In the genomic region with DNA sequence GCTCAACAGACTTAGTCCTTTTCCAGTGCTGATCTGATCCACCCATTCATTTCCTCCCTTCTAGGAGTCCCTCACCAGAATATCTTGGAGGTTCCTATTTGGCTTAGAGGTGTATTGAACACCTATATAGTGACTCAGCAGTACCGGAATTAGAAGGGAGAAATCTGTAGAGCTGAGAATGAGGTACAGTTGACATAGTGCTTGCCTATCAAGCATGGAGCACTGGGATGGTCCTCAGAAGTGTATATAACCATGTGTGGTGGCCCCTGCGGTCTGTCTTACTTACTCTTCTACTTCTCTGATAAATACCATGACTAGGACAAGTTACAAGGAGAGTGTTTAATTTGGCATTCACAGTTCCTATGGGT, we compare ENCODE assay signal across 9 mouse cellular contexts. TPM values are rescaled to one million over a fixed set of nuclear protein-coding genes. Genes with fewer than 3 reads are reported as not detected.
DNase-seq lines count a peak whose midpoint lies in the region; ATAC-seq lines count a peak whose summit lies in the region.
"Had no signal": no experiment of that assay in that cellular context is flagged by ENCODE, and none has a peak within 500 bp of the region (broad histone marks: within the 10 kb centered on the region; RNA-seq: fewer than 3 reads in every experiment).

No protein-coding gene starts in this region.

- no peaks in the 10 kb centered on the region for H3K9me3 ChIP-seq in forebrain, embryonic 13.5 days (replicated peaks)
- H3K9me3 ChIP-seq in forebrain, embryonic 11.5 days (ENCODE audit: control insufficient read depth, low read length), result no peaks in the 10 kb centered on the region
- no peaks in the 10 kb centered on the region for H3K9me3 ChIP-seq in lung, embryonic 16.5 days (ENCODE audit: control insufficient read depth, low read length)
- no peaks in the 10 kb centered on the region for H3K9me3 ChIP-seq in limb, embryonic 10.5 days (replicated peaks)
- H3K9me3 ChIP-seq in neural tube, embryonic 15.5 days (replicated peaks), result no peaks in the 10 kb centered on the region

- DNase-seq in forebrain, embryonic 11.5 days (ENCODE audit: low spot score), result no peak
- DNase-seq in lung, postnatal 25 days (ENCODE audit: low spot score), result no peak
- DNase-seq in limb, embryonic 10.5 days (ENCODE audit: low spot score), result no peak
- DNase-seq in layer of hippocampus, adult 9-10 months (ENCODE audit: low spot score), result no peak
- no peak for DNase-seq in Muller cell, postnatal 12 days (ENCODE audit: inconsistent ontology term)

- no peak overlapping the region for H3K9ac ChIP-seq in forebrain, embryonic 13.5 days
- H3K9ac ChIP-seq in forebrain, embryonic 11.5 days (ENCODE audit: low read length), result no peak overlapping the region
- no peak overlapping the region for H3K9ac ChIP-seq in lung, embryonic 16.5 days (ENCODE audit: low read length)
- no peak overlapping the region for H3K9ac ChIP-seq in neural tube, embryonic 15.5 days (replicated peaks)

- H3K4me1 ChIP-seq in forebrain, embryonic 13.5 days, result no peaks in the 10 kb centered on the region
- H3K4me1 ChIP-seq in forebrain, embryonic 11.5 days (replicated peaks; ENCODE audit: control insufficient read depth, insufficient read depth, low read length), result no peaks in the 10 kb centered on the region; the same call in 1 of the 2 replicates
- H3K4me1 ChIP-seq in lung, embryonic 16.5 days (replicated peaks; ENCODE audit: control insufficient read depth, insufficient read depth, low read length), result 0 out of 2 replicates have a peak, but pooled peaks cover 2% of the 10 kb centered on the region
- H3K4me1 ChIP-seq in limb, embryonic 10.5 days, result no peaks in the 10 kb centered on the region
- H3K4me1 ChIP-seq in neural tube, embryonic 15.5 days, result no peaks in the 10 kb centered on the region

- 76% methylated on average over 2 of the region's 2 CpGs for WGBS in forebrain, embryonic 13.5 days
- WGBS in forebrain, embryonic 11.5 days, result 75% methylated on average over 2 of the region's 2 CpGs
- WGBS in lung, embryonic 16.5 days, result 63% methylated on average over 2 of the region's 2 CpGs
- 61% methylated on average over 2 of the region's 2 CpGs for WGBS in limb, embryonic 10.5 days
- WGBS in neural tube, embryonic 15.5 days, result 87% methylated on average over 2 of the region's 2 CpGs

- no peaks in the 10 kb centered on the region for H3K27me3 ChIP-seq in forebrain, embryonic 13.5 days
- no peaks in the 10 kb centered on the region for H3K27me3 ChIP-seq in forebrain, embryonic 11.5 days (ENCODE audit: control insufficient read depth, insufficient read depth, low read length)
- H3K27me3 ChIP-seq in lung, embryonic 16.5 days (ENCODE audit: control insufficient read depth, insufficient read depth, low read depth, low read length), result no peaks in the 10 kb centered on the region
- H3K27me3 ChIP-seq in limb, embryonic 10.5 days (ENCODE audit: low read depth, poor library complexity, severe bottlenecking), result no peaks in the 10 kb centered on the region
- H3K27me3 ChIP-seq in neural tube, embryonic 15.5 days (replicated peaks), result no peaks in the 10 kb centered on the region

- H3K27ac ChIP-seq in forebrain, embryonic 13.5 days, result no peak overlapping the region
- H3K27ac ChIP-seq in forebrain, embryonic 11.5 days (ENCODE audit: low read depth, low read length), result no peak overlapping the region
- H3K27ac ChIP-seq in lung, embryonic 16.5 days (ENCODE audit: low read length), result no peak overlapping the region
- peak overlapping the region; percentile 30; the same call in 1 of the 2 replicates for H3K27ac ChIP-seq in limb, embryonic 10.5 days
- no peak overlapping the region for H3K27ac ChIP-seq in neural tube, embryonic 15.5 days (replicated peaks)

- no peaks in the 10 kb centered on the region for H3K36me3 ChIP-seq in forebrain, embryonic 13.5 days (ENCODE audit: poor library complexity, severe bottlenecking)
- no peaks in the 10 kb centered on the region for H3K36me3 ChIP-seq in forebrain, embryonic 11.5 days (ENCODE audit: control insufficient read depth, insufficient read depth, low read length)
- no peaks in the 10 kb centered on the region for H3K36me3 ChIP-seq in lung, embryonic 16.5 days (ENCODE audit: control insufficient read depth, insufficient read depth, low read length)
- no peaks in the 10 kb centered on the region for H3K36me3 ChIP-seq in limb, embryonic 10.5 days
- no peaks in the 10 kb centered on the region for H3K36me3 ChIP-seq in neural tube, embryonic 15.5 days

- ATAC-seq in forebrain, embryonic 13.5 days, result peak; percentile 38; the same call in 1 of the 2 replicates
- ATAC-seq in forebrain, embryonic 11.5 days (replicated peaks; ENCODE audit: low FRiP score), result no peak
- ATAC-seq in lung, embryonic 16.5 days (ENCODE audit: low read depth), result peak; percentile 26
- peak; percentile 11; the same call in 1 of the 2 replicates for ATAC-seq in neural tube, embryonic 15.5 days (ENCODE audit: low FRiP score)

- H3K4me2 ChIP-seq in forebrain, embryonic 13.5 days, result peak overlapping the region; percentile 49
- H3K4me2 ChIP-seq in forebrain, embryonic 11.5 days (ENCODE audit: low read depth, low read length, severe bottlenecking), result no peak overlapping the region
- peak overlapping the region; percentile 67 for H3K4me2 ChIP-seq in lung, embryonic 16.5 days (ENCODE audit: low read depth, low read length)
- peak overlapping the region; percentile 43; the same call in 1 of the 2 replicates for H3K4me2 ChIP-seq in neural tube, embryonic 15.5 days

- no peak overlapping the region for H3K4me3 ChIP-seq in forebrain, embryonic 13.5 days
- no peak overlapping the region for H3K4me3 ChIP-seq in forebrain, embryonic 11.5 days (ENCODE audit: low read depth, low read length)
- peak overlapping the region; percentile 52; the same call in 1 of the 2 replicates for H3K4me3 ChIP-seq in lung, embryonic 16.5 days (ENCODE audit: low read length)
- no peak overlapping the region; the same call in 1 of the 2 replicates for H3K4me3 ChIP-seq in limb, embryonic 10.5 days
- H3K4me3 ChIP-seq in neural tube, embryonic 15.5 days (replicated peaks), result no peak overlapping the region

RNA-seq across cellular contexts. Expression of gene Trim12c, which starts 0.4 kb away (rescaled TPM):
- 0.71 and 0.77 TPM in 2 replicates for polyA plus RNA-seq in forebrain, embryonic 13.5 days (2015; fragmentation: Nextera tagmentation; extraction: Ambion mirVana)
- polyA plus RNA-seq in forebrain, embryonic 11.5 days (2014; fragmentation: Nextera tagmentation; extraction: Ambion mirVana), result 0.69 and 0.75 TPM in 2 replicates
- polyA plus RNA-seq in lung, embryonic 16.5 days (2015; fragmentation: Nextera tagmentation; extraction: Ambion mirVana), result 1.6 and 2.6 TPM in 2 replicates
- 0.79 and 1.1 TPM in 2 replicates for polyA plus RNA-seq in limb, embryonic 10.5 days (2016; fragmentation: Nextera tagmentation; extraction: Ambion mirVana)
- polyA plus RNA-seq in neural tube, embryonic 15.5 days (2015; fragmentation: Nextera tagmentation; extraction: Ambion mirVana), result 0.95 and 1.9 TPM in 2 replicates

RNA-seq across cellular contexts. Expression of gene Trim30b, which starts 16.1 kb away (rescaled TPM):
- not detected in 2 replicates for polyA plus RNA-seq in forebrain, embryonic 13.5 days (2015; fragmentation: Nextera tagmentation; extraction: Ambion mirVana)
- polyA plus RNA-seq in forebrain, embryonic 11.5 days (2014; fragmentation: Nextera tagmentation; extraction: Ambion mirVana), result not detected in 2 replicates
- 0.09 and 0.10 TPM in 2 replicates for polyA plus RNA-seq in lung, embryonic 16.5 days (2015; fragmentation: Nextera tagmentation; extraction: Ambion mirVana)
- 0.05 and 0.09 TPM in 2 replicates for polyA plus RNA-seq in limb, embryonic 10.5 days (2016; fragmentation: Nextera tagmentation; extraction: Ambion mirVana)
- polyA plus RNA-seq in neural tube, embryonic 15.5 days (2015; fragmentation: Nextera tagmentation; extraction: Ambion mirVana), result not detected in 2 replicates

RNA-seq across cellular contexts. Expression of gene Trim34b, which starts 24.3 kb away (rescaled TPM):
- polyA plus RNA-seq in forebrain, embryonic 13.5 days (2015; fragmentation: Nextera tagmentation; extraction: Ambion mirVana), result not detected in 2 replicates
- not detected in 2 replicates for polyA plus RNA-seq in forebrain, embryonic 11.5 days (2014; fragmentation: Nextera tagmentation; extraction: Ambion mirVana)
- 0.15 TPM in 1 of 2 replicates, not detected in the other for polyA plus RNA-seq in lung, embryonic 16.5 days (2015; fragmentation: Nextera tagmentation; extraction: Ambion mirVana)
- polyA plus RNA-seq in limb, embryonic 10.5 days (2016; fragmentation: Nextera tagmentation; extraction: Ambion mirVana), result not detected in 2 replicates
- polyA plus RNA-seq in neural tube, embryonic 15.5 days (2015; fragmentation: Nextera tagmentation; extraction: Ambion mirVana), result not detected in 2 replicates

RNA-seq across cellular contexts. Expression of gene Trim12a, which starts 38.3 kb away (rescaled TPM):
- 1.1 and 1.2 TPM in 2 replicates for polyA plus RNA-seq in forebrain, embryonic 13.5 days (2015; fragmentation: Nextera tagmentation; extraction: Ambion mirVana)
- polyA plus RNA-seq in forebrain, embryonic 11.5 days (2014; fragmentation: Nextera tagmentation; extraction: Ambion mirVana), result 1.5 and 1.7 TPM in 2 replicates
- 4.3 and 6.8 TPM in 2 replicates for polyA plus RNA-seq in lung, embryonic 16.5 days (2015; fragmentation: Nextera tagmentation; extraction: Ambion mirVana)
- polyA plus RNA-seq in limb, embryonic 10.5 days (2016; fragmentation: Nextera tagmentation; extraction: Ambion mirVana), result 1.7 and 2.3 TPM in 2 replicates
- polyA plus RNA-seq in neural tube, embryonic 15.5 days (2015; fragmentation: Nextera tagmentation; extraction: Ambion mirVana), result 2.2 and 4.9 TPM in 2 replicates

RNA-seq across cellular contexts. Expression of gene Trim30c, which starts 47.1 kb away (rescaled TPM):
- polyA plus RNA-seq in forebrain, embryonic 13.5 days (2015; fragmentation: Nextera tagmentation; extraction: Ambion mirVana), result not detected in 2 replicates
- polyA plus RNA-seq in forebrain, embryonic 11.5 days (2014; fragmentation: Nextera tagmentation; extraction: Ambion mirVana), result 0.16 TPM in 1 of 2 replicates, not detected in the other
- polyA plus RNA-seq in lung, embryonic 16.5 days (2015; fragmentation: Nextera tagmentation; extraction: Ambion mirVana), result 0.13 and 0.14 TPM in 2 replicates
- polyA plus RNA-seq in limb, embryonic 10.5 days (2016; fragmentation: Nextera tagmentation; extraction: Ambion mirVana), result not detected in 2 replicates
- polyA plus RNA-seq in neural tube, embryonic 15.5 days (2015; fragmentation: Nextera tagmentation; extraction: Ambion mirVana), result 0.24 TPM in 1 of 2 replicates, not detected in the other
- polyA plus RNA-seq: large intestine, adult 2 months had no signal
